Mouse (Mus musculus) c-Kit-positive CD71-negative TER-119-negative erythroid progenitor cells, embryonic 14.5 days (primary cell): ENCODE measurements at regions not wholly inside any gene's neighbourhood (a gene's known extent, or its start where the extent isn't known, plus 50 kb on each side); places are given as distances from the start of the nearest gene placed in this dataset.

Source experiments
- DNase-seq: peaks from one replicate; pipeline ENCODE4 v3.0.0-alpha.2; 2013; ENCODE audit warnings: low read depth

GRCm38 (mm10) chr15:88472351-88473100, 127.6 kb upstream of the Zdhhc25 start:
- DNase-seq, result no peak

DNA sequence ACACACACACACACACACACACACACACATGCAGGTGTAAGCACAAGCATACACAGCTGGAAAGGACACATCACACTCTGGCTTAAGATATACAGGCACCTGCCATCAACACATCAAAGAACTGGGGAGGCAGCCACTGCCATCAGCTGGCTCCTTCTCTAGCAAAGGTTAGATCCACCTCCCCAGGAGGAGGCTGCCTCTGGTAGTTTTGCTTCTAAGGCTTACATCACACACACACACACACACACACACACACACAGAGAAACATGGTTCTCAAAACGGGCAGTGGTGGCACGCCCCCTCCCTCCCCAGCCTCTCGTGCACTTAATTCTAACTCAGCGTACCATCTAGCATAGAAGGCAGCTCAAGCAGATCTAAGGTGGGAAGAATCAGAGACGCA, 126.9 kb upstream of the Zdhhc25 start:
- no peak for DNase-seq

GRCm38 (mm10) chr15:88483471-88483870, 116.6 kb upstream of the Zdhhc25 start:
- no peak for DNase-seq

- no peak for DNase-seq
Observed at GRCm38 (mm10) chr15:88489715-88490114, 110.4 kb upstream of the Zdhhc25 start.

DNA sequence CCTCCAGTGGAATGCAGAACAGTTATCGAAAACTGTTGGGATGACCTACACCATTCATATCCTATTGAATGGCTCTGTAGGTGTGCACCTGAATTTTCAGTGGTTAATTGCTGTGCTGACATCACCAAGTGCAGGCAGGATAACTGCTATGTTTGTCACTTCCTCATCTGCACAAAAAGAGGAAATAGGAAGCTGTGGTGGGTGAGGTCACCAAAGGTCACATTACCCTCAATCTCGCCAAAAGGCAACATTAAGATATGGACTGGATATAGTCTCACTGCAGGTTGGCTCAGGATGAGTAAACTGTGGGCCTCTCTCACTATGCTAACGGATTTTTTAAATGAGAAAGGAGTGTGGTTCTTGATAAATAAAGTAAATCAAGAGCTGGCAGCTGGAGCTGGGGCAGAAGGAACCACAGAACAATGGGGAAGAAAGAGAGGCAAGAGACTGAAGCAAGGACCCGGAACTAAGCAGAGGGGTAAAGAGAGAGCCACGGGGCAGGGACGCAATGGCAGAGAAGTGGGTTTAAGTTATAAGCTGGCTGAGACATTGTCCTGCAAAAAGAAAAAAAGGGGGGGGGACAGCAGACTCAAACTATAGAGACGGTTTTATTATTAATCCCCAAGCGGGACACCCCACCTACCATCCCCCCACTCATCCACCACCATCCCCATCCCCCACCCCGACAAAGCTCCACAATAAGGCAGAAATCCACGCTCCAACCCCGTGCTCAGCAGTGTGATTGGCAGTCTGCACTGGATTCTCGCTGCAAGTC, 109.6 kb upstream of the Zdhhc25 start:
- DNase-seq, result peak; percentile 44

GRCm38 (mm10) chr15:88491091-88491366, 109.1 kb upstream of the Zdhhc25 start:
- DNase-seq, result no peak

DNA sequence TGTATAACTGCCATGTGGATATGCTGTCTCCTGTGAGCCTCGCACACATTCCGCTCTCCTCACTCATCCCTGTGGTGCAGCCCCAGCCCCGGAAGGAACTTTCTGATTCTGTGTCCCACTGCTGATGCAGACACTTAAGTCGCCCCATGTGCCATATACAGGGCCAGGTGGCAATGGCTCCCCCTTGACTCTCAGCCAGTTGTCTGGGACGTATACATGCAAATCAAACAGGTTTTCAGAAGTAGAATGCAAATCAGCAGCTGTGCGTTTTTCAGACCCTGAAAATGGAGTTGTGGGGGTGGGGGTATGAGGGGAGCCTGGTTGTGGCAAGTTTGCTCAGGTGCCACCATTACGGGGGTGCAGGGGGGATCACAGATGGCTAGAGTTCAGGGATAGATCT, 102.1 kb upstream of the Zdhhc25 start:
- DNase-seq, result no peak

DNA sequence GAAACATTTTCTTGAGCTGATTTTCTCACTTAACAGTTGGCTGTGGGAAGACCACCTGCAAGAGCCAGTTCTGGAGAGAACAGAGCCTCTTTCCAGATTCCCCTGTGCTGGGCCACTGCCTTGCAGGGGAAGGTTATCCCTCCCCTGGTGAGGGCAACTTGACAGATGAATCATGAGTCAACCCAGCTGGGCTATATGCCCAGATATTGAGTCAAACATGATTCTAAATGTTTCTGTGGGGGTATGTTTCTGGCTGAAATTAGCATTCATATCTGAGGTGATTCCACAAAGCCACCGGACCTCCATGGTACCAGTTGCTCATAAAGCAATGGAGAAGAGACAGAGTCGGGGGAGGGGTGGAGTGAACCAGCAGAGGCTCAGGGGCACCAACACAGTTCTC, 97.8 kb upstream of the Zdhhc25 start:
- no peak for DNase-seq

- DNase-seq, result no peak
Observed at GRCm38 (mm10) chr15:88503896-88504295, 96.2 kb upstream of the Zdhhc25 start.

DNA sequence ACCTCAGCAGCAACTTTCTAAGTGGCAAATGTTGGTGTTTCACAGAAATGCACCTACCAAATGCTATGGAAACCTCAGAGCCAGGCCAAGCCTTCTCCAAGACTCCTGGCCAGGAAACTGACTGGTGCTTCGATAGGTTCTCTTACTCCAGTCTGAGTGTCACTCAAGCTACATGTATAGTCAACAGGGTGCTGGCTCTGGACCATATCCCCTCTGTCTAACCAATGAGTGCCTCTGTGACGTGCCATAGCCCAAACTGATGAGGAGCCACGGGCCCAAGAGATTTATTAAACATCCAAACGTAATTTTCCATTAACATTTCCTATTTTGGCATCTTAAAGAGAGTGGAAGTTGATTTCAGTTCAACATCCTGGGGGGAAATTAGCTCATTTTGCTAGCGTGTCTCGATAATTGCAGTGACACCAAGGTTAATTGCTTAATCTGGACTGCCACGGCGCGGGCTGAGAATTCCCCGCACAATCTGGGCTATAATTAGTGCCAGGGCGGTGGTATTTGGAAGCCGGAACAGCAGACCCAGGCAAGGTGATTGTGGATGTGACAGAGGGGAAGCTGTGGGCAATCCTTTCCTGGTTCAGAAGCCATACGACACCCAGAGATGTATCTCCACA, 94.5 kb upstream of the Zdhhc25 start:
- DNase-seq, result no peak

GRCm38 (mm10) chr15:88507886-88508285, 92.2 kb upstream of the Zdhhc25 start:
- no peak for DNase-seq

- DNase-seq, result no peak
Observed at GRCm38 (mm10) chr15:88508971-88509370, 91.1 kb upstream of the Zdhhc25 start.

DNA sequence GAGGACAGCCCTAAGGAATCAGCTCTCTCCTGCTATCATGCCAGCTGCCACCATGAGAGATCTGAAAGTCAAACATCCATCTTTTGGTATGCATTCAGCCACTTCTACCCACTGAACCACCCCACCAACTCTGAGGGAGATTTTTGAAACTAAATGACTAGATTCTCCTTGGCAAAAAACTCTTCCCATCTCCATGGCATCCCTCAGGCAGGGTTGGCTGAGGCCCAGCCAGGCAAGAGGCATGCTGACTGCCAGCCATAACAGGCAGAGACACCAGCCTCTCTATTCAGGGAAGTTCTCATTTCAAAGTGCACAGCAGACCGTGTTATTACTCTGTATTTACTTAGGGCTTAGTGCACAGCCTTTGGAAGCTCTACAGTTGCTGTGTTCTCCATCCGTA, 90.5 kb upstream of the Zdhhc25 start:
- no peak for DNase-seq

- DNase-seq, result no peak
Observed at GRCm38 (mm10) chr15:88514091-88514490, 86.0 kb upstream of the Zdhhc25 start.

DNA sequence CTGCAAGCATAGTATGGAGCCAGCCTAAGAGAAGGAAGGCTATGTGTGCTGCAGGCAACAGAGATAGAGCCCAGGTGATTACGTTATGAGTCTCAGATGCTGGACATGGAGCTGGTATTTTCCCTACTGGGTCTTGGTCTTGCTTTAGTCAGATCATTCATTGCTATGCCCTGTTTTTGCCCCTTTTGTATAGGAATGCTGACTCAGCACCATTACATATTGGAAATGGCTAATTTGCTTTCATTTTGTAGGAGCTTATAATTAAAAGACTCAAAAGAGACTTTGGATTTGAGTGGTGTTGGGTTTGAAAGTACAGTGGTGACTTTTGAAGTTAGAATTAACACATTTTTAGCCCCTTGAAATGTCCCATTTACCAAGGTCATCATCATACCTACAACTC, 68.9 kb upstream of the Zdhhc25 start:
- no peak for DNase-seq

GRCm38 (mm10) chr15:88532008-88532407, 68.1 kb upstream of the Zdhhc25 start:
- no peak for DNase-seq

DNA sequence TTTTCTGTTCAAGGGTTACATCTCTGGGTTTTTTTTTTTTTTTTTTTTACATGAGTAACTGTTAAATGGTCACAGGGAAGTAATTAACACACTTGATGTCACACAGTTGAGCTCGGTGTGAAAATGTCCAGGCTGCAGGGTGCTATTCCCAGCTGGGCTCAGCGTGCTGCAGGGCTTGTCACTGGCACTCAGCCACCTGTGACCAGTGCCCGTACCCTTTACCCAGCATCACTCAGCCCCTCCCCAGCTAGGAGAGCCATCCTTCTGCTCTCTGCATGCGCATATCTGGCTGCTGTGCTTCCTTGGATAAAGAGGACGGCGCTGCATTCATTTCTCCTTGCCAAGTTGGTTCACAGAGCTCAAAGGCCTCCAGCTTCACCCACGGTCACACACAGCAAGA, 66.7 kb upstream of the Zdhhc25 start:
- DNase-seq, result no peak

- DNase-seq, result no peak
Observed at GRCm38 (mm10) chr15:88535516-88535915, 64.6 kb upstream of the Zdhhc25 start.

DNA sequence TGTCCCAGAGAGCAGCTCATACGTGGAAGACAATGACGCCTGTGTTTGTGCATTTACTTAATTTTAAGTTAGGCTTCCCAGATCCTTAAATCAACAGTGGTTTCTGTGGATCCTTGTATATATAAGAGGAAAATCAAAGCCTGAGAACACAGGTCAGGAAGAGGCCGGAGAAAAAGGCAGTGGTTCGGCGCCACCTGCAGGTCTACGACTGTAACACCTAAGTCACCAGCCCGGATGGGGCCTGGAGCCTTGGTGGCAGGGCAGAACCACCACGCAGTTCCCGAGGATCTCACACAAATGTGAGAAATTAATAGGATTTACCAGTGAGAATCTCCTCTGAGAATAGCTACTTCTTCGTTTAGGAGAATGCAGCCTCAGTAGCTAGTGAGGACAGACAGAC, 62.9 kb upstream of the Zdhhc25 start:
- DNase-seq, result no peak

DNA sequence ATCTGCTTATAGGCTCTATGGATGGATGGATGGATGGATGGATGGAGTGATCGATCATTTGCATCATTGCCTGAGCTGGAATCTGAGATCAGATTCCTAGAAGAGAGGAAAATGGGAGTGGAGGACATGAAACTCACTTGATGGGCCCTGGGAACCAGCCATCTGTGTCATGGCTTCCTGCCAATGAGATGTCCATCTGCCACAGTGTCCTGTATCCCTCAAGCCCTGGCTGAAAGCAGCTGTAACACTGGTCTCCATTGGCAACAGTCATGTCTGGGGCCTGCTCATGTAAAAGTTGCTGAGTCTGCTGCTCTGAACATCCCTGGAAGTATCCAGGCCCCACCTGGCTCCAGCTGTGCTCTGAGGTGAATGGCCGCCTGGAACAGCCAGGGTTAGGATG, 57.5 kb upstream of the Zdhhc25 start:
- no peak for DNase-seq

- DNase-seq, result no peak
Observed at GRCm38 (mm10) chr15:88544216-88544615, 55.9 kb upstream of the Zdhhc25 start.

- DNase-seq, result no peak
Observed at GRCm38 (mm10) chr15:88548261-88548660, 51.8 kb upstream of the Zdhhc25 start.
